Mouse (Mus musculus) retina, postnatal 1 day (tissue): ENCODE measurements around the gene Lpcat1.

Source experiments
- DNase-seq: peaks from one replicate; pipeline ENCODE4 v3.0.0-alpha.2; 2012

The Lpcat1 gene

GRCm38 (mm10) chr13:73447478-73447877 is 19.5 kb upstream of the Lpcat1 start:
- DNase-seq: no peak

GRCm38 (mm10) chr13:73448201-73448600 is 18.8 kb upstream of the Lpcat1 start:
- DNase-seq: no peak

- DNase-seq: no peak
Measured at GRCm38 (mm10) chr13:73448723-73449122, 18.3 kb upstream of the Lpcat1 start.

- DNase-seq: no peak
Measured at GRCm38 (mm10) chr13:73453503-73454217, 13.3 kb upstream of the Lpcat1 start.

- no peak for DNase-seq
Measured at GRCm38 (mm10) chr13:73455328-73455727, 11.7 kb upstream of the Lpcat1 start.

GRCm38 (mm10) chr13:73457301-73457700 is 9.7 kb upstream of the Lpcat1 start:
- no peak for DNase-seq

DNA sequence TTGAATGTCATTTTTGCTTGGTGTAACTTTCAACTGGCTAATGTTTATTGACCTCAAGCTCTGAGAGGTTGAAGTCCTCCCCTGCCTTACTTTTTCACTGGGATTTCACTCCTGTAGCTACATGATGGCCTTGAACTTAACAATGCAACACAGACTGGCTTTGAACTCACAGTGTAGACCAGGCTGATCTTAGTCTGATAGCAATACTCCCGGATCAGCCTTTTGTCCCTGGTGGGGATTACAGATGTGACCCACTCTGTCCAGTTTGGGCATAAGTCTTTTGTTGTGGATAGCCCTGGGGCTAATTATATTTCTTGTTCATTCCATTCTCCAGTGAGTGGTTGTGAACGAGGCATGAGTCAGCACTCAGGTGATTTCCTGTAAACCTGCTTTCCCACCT is 9.3 kb upstream of the Lpcat1 start:
- no peak for DNase-seq

GRCm38 (mm10) chr13:73458719-73459118 is 8.3 kb upstream of the Lpcat1 start:
- DNase-seq: no peak

DNA sequence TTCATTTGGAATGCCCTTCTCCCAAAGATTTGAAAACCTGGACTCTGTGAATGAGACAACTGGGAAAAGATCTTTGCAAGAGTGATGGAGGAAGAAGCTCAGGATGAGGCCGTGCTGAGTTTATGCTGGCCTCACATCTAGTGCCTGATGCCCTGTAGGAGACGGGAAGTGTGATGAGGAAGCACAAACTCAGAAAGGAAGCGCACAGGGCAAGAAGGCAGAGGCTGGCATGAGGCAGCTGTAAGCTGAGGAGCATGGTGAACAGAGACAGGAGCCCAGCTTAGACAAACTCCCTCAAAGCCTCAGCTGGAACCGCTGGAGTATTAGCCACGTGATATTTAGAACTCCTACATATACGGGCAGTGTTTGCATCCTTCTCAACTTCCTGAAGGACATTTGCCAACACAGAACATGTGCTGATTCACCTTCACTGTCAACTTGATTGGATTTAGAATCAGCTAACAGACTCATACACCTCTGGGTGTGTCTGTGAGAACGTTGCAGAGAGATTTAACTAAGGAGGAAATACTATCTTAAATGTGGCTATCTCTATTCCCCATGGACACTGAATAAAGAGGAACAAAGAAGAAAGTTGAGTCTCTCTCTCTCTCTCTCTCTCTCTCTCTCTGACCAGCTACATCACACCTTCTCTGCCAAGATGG is 7.7 kb upstream of the Lpcat1 start:
- no peak for DNase-seq

GRCm38 (mm10) chr13:73461551-73461950 is 5.4 kb upstream of the Lpcat1 start:
- no peak for DNase-seq

GRCm38 (mm10) chr13:73465156-73465555 is 1.8 kb upstream of the Lpcat1 start:
- DNase-seq: no peak

DNA sequence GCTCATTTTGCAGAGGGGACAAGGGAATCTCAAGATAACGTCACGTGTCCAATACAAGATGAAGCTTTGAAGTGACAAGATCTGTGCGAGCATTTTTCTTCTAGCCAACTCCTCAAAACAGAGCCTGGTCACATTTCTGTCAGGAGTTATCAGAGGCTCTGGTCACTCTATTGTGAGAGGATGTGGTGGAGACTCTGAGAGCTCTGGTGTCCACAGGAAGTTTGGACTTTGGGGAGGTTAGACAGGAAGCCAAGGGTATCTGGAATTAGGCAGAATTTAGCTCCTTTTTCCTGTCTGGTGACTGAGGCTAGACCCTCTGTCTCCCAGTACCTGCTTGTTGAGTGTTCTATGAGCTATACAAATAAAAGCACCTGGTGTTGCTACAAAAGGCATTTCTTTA is 586 bp upstream of the Lpcat1 start:
- no peak for DNase-seq

- DNase-seq: no peak
Measured at GRCm38 (mm10) chr13:73467421-73468237, 632 bp downstream of the Lpcat1 start.

GRCm38 (mm10) chr13:73468834-73469233 is 1.8 kb downstream of the Lpcat1 start:
- no peak for DNase-seq

- peak; percentile 81 for DNase-seq
Measured at GRCm38 (mm10) chr13:73469257-73469967, 2.4 kb downstream of the Lpcat1 start.

DNA sequence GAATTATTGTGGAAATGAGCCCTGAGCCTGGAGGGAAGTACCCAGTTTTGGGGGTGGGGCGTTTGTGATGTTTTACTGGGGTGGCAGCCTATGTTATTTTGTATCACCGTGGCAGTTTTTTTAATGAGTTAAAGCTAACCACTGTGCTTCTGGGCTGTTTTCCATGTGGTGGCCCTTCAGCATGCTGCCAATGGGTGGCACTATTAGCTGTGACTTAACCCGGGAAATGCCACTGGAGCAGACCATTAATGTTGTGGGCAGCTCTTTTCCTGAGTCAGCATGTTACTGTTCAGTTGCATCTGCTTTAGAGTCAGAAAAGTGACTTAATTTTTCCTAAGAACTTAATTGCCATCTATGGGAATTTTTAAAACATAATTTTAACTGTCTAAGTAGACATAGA is 5.5 kb downstream of the Lpcat1 start:
- peak; percentile 28 for DNase-seq

- DNase-seq: no peak
Measured at GRCm38 (mm10) chr13:73473746-73474145, 6.7 kb downstream of the Lpcat1 start.

GRCm38 (mm10) chr13:73474163-73474562 is 7.2 kb downstream of the Lpcat1 start:
- DNase-seq: peak; percentile 28

DNA sequence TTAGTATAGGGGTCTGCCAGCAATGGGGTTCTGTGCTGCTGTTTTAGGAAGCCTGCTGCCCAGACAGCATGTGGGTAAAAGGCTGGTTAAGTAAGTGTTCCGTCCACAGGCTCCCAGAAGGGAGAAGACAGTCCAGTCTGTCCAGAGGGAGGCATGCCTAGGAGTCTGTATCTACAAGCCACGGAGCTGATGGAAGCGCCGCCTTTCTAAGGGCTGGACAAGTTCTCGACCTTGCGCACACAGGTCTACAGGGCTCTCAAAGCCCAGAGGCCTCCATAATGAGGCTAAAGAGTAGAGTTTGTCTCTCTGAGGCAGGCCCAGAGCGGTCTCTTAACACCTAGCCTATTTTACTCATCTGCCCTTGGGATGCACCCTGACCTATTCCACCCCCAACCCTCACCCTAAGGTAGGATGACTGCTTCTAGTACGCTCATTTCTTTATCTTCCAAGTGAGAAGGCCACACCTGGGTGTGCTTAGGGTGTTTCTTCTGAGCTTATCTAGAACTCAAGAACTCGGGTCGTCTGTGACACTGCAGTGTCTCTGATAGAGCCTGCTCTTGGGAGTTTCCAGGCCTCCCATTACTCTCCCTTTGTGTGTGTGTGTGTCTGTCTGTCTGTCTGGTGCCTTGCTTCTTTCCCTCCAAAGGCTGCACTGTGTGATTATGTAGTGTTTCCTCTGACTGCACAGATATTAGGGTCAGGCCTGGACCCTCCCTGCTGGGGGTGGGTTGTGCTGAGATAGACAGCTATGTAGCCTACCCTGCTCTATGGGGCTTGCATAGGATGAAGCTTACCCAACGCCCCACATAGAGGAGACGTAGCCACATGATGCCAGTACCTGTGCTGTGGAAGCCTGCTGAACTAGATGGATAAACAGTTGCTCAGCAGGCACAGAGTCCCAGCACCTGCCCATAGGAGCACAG is 8.3 kb downstream of the Lpcat1 start:
- no peak for DNase-seq

DNA sequence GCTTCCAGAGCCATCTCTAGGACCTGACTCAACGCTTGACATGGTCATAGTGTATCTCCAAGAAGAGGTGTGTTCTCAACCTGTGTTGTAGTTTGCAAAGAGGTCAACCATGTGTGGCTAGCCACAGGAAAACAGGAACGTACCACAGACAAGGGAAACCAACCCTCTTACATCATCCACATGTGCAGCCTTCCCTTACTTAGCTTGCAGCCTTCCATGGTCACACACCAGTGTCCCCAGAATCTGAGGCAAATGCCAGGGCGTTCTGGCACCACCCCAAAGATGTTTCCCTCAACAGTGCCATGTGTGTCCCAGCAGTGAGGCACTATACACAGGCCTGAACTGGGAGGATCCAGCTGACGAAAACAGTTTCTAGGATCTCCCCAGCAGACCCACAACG is 9.3 kb downstream of the Lpcat1 start:
- DNase-seq: no peak

GRCm38 (mm10) chr13:73476796-73477195 is 9.8 kb downstream of the Lpcat1 start:
- DNase-seq: no peak

- DNase-seq: no peak
Measured at GRCm38 (mm10) chr13:73477841-73478240, 10.8 kb downstream of the Lpcat1 start.
